Mouse (Mus musculus) stomach, embryonic 16.5 days (tissue): ENCODE measurements around the gene Klhl36. TPM values are rescaled to one million over a fixed set of nuclear protein-coding genes. Genes with fewer than 3 reads are reported as not detected.

Experiments
- ATAC-seq: fragments of 200-750 bp; cut with Nextera tagmentation; 2 replicates; pipeline ENCODE4 v1.8.0; 2017; ENCODE audit warnings: moderate number of reproducible peaks, moderate TSS enrichment; ENCODE audit not compliant: insufficient read depth, low FRiP score
- H3K27ac ChIP-seq: fragments of 300-500 bp; sonication (generic); 2 replicates; pipeline ENCODE4 v1.5.1; 2014; ENCODE audit warnings: low read length
- H3K27me3 ChIP-seq: fragments of 300-500 bp; sonication (generic); 2 replicates; pipeline ENCODE4 v1.6.1; 2014; ENCODE audit warnings: low read length, control low read depth, mixed read lengths; ENCODE audit not compliant: control insufficient read depth, insufficient read depth
- H3K36me3 ChIP-seq: fragments of 300-500 bp; sonication (generic); 2 replicates; pipeline ENCODE4 v1.6.1; 2014; ENCODE audit warnings: low read length; ENCODE audit not compliant: control insufficient read depth, insufficient read depth
- H3K4me1 ChIP-seq: fragments of 300-500 bp; sonication (generic); 2 replicates; pipeline ENCODE4 v1.6.1; 2014; ENCODE audit warnings: low read length, control low read depth, mixed read lengths; ENCODE audit not compliant: control insufficient read depth, insufficient read depth
- H3K4me2 ChIP-seq: fragments of 300-500 bp; sonication (generic); 2 replicates; pipeline ENCODE4 v1.6.1; 2014; ENCODE audit warnings: low read depth, low read length, mixed read lengths
- H3K4me3 ChIP-seq: fragments of 300-500 bp; sonication (generic); replicated peaks from 2 replicates; pipeline ENCODE4 v1.5.1; 2014; ENCODE audit warnings: mild to moderate bottlenecking, low read length
- H3K9ac ChIP-seq: fragments of 300-500 bp; sonication (generic); 2 replicates; pipeline ENCODE4 v1.6.1; 2014; ENCODE audit warnings: low read length
- H3K9me3 ChIP-seq: fragments of 300-500 bp; sonication (generic); replicated peaks from 2 replicates; pipeline ENCODE4 v1.6.1; 2016; ENCODE audit warnings: low read length, control low read depth; ENCODE audit not compliant: control insufficient read depth
- WGBS: fragments of 180-500 bp; shearing (Covaris S2); extraction: QIAGEN DNeasy Blood & Tissue Kit; methylation state at CpG from one replicate; pipeline ENCODE4 v1.1.7; 2014; 5-methylcytosine and 5-hydroxymethylcytosine counted together
- polyA plus RNA-seq: library from polyadenylated mRNA; unstranded; fragments of >200 nt; fragmentation: Nextera tagmentation; extraction: Ambion mirVana; gene quantifications from 2 replicates; pipeline ENCODE4 v1.2.1, GENCODE M21; 2015

Gene Klhl36
- polyA plus RNA-seq, 1 experiment from 2014 or later = 10.7 TPM

DNA sequence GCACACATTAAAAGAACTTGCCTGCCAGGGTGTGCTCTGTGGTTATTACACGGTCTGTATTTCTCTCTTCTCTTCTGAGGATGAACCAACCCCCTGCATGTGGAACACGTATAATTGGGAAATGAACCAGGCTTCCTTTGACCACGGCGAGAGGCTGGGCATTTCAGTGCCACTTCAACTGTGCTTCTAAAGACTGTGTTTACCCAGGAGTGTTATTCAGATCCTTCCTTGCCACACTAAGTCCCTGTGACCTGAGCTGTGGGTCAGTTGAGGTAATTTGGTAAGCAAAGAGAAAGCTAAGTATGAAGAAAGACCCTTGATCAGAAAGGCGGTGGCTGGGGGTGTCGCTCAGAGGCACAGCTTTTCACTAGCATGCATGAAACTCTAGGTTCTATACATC, 19.2 kb downstream of the Klhl36 start:
- no peak overlapping the region for H3K27ac ChIP-seq
- ATAC-seq = no peak
- WGBS = 73% methylated on average over 6 of the region's 6 CpGs

GRCm38 (mm10) chr8:119881917-119882316, 19.9 kb downstream of the Klhl36 start:
- Histone ChIP-seq H3K4me3 (no peak overlapping the region), H3K4me2 (no peak overlapping the region), H3K4me1 (peaks cover 8% of the 10 kb centered on the region; the same call in 1 of the 2 replicates), H3K36me3 (no peaks in the 10 kb centered on the region), H3K9me3 (no peaks in the 10 kb centered on the region), H3K27me3 (no peaks in the 10 kb centered on the region), H3K27ac (no peak overlapping the region), H3K9ac (no peak overlapping the region)
- no peak for ATAC-seq
- WGBS = 75% methylated on average over 8 of the region's 8 CpGs

More for the DNA sequence above, 19.2 kb downstream of the Klhl36 start:
- Histone ChIP-seq H3K4me2 (no peak overlapping the region), H3K9me3 (no peaks in the 10 kb centered on the region), H3K4me3 (no peak overlapping the region), H3K9ac (no peak overlapping the region), H3K27me3 (no peaks in the 10 kb centered on the region), H3K4me1 (peaks cover 8% of the 10 kb centered on the region; the same call in 1 of the 2 replicates), H3K36me3 (no peaks in the 10 kb centered on the region)

- H3K36me3 ChIP-seq = no peaks in the 10 kb centered on the region
- H3K27me3 ChIP-seq = no peaks in the 10 kb centered on the region
- no peak overlapping the region for H3K9ac ChIP-seq
- no peaks in the 10 kb centered on the region for H3K9me3 ChIP-seq
- H3K4me3 ChIP-seq = no peak overlapping the region
- no peak for ATAC-seq
- 86% methylated on average over 7 of the region's 7 CpGs for WGBS
- H3K4me1 ChIP-seq = peaks cover 8% of the 10 kb centered on the region; the same call in 1 of the 2 replicates
- no peak overlapping the region for H3K27ac ChIP-seq
- H3K4me2 ChIP-seq = no peak overlapping the region
Measured at GRCm38 (mm10) chr8:119883281-119883680, 21.2 kb downstream of the Klhl36 start.

- no peaks in the 10 kb centered on the region for H3K27me3 ChIP-seq
- no peak overlapping the region for H3K27ac ChIP-seq
- H3K4me2 ChIP-seq = no peak overlapping the region
- no peaks in the 10 kb centered on the region for H3K36me3 ChIP-seq
- H3K4me1 ChIP-seq = peaks cover 8% of the 10 kb centered on the region; the same call in 1 of the 2 replicates
- no peaks in the 10 kb centered on the region for H3K9me3 ChIP-seq
- H3K4me3 ChIP-seq = no peak overlapping the region
- ATAC-seq = peak; percentile 90
- WGBS = 22% methylated on average over 3 of the region's 3 CpGs
- 0 out of 2 replicates have a peak overlapping the region, but pooled peaks have one; percentile 9 for H3K9ac ChIP-seq
Measured at GRCm38 (mm10) chr8:119885612-119886011, 23.5 kb downstream of the Klhl36 start.

GRCm38 (mm10) chr8:119887130-119887529, 25.1 kb downstream of the Klhl36 start:
- Histone ChIP-seq H3K9me3 (no peaks in the 10 kb centered on the region), H3K4me3 (no peak overlapping the region), H3K9ac (no peak overlapping the region), H3K4me2 (no peak overlapping the region), H3K27me3 (no peaks in the 10 kb centered on the region), H3K4me1 (peaks cover 8% of the 10 kb centered on the region; the same call in 1 of the 2 replicates), H3K27ac (no peak overlapping the region), H3K36me3 (no peaks in the 10 kb centered on the region)
- no peak for ATAC-seq
- WGBS = 93% methylated on average over 3 of the region's 3 CpGs

- Histone ChIP-seq H3K27ac (no peak overlapping the region), H3K9ac (no peak overlapping the region), H3K9me3 (no peaks in the 10 kb centered on the region), H3K4me3 (no peak overlapping the region), H3K4me1 (peaks cover 8% of the 10 kb centered on the region; the same call in 1 of the 2 replicates), H3K27me3 (no peaks in the 10 kb centered on the region), H3K4me2 (no peak overlapping the region), H3K36me3 (no peaks in the 10 kb centered on the region)
- ATAC-seq = no peak
- 74% methylated on average over 4 of the region's 4 CpGs for WGBS
Measured at GRCm38 (mm10) chr8:119888012-119888411, 25.9 kb downstream of the Klhl36 start.

DNA sequence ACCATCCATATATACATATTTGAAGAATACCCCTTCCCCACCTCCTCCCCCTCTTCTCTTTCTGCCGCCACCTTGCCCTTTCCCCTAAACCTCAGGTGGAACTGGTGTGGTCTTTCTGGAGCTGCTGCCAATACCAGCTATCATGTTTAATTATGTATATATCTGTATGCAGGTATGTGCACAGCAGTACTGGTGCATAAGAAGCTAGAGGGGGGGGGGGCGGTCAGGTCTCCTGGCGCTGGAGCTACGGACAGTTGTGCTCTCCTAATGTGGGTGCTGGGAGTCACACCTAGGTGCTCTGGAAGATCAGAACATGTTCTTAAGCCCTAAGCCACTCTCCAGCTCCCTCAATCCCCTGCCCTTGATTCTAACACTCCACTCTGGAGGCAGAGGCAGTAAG, 35.0 kb downstream of the Klhl36 start:
- no peaks in the 10 kb centered on the region for H3K27me3 ChIP-seq
- H3K27ac ChIP-seq = peak overlapping the region; percentile 15; the same call in 1 of the 2 replicates
- H3K4me2 ChIP-seq = no peak overlapping the region
- H3K36me3 ChIP-seq = no peaks in the 10 kb centered on the region
- H3K4me1 ChIP-seq = 0 out of 2 replicates have a peak, but pooled peaks cover 4% of the 10 kb centered on the region
- H3K9me3 ChIP-seq = no peaks in the 10 kb centered on the region
- 64% methylated on average over 4 of the region's 4 CpGs for WGBS
- no peak for ATAC-seq
- H3K9ac ChIP-seq = no peak overlapping the region
- H3K4me3 ChIP-seq = no peak overlapping the region

- Histone ChIP-seq H3K36me3 (no peaks in the 10 kb centered on the region), H3K27ac (no peak overlapping the region), H3K27me3 (no peaks in the 10 kb centered on the region), H3K4me3 (no peak overlapping the region), H3K9ac (no peak overlapping the region), H3K9me3 (no peaks in the 10 kb centered on the region), H3K4me2 (no peak overlapping the region), H3K4me1 (0 out of 2 replicates have a peak, but pooled peaks cover 4% of the 10 kb centered on the region)
- ATAC-seq = peak; percentile 37; the same call in 1 of the 2 replicates
- 23% methylated on average over 13 of the region's 13 CpGs for WGBS
Measured at GRCm38 (mm10) chr8:119897933-119898332, 35.9 kb downstream of the Klhl36 start.

DNA sequence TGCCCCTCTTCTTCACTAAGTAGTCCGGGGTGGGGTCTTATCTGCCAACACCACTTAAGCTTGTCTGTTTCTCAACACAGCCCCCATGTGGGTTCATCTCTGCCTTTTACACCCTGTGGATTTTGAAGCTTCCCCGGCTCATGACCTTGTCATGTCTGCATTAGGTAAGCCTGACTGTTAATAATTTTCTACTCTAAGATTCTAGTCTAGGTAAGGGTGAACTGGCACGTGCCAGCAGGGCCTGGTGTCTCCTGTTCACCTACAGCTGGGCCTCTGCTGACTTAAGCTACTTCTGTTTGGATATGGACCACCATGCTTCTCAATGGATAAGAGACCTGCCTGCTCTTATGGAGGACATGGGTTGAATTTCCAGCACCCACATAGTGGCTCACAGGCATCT, 39.3 kb downstream of the Klhl36 start:
- WGBS = 65% methylated on average over 3 of the region's 3 CpGs

More for the DNA sequence above, 39.3 kb downstream of the Klhl36 start:
- no peak overlapping the region for H3K4me3 ChIP-seq
- no peak for ATAC-seq
- H3K9me3 ChIP-seq = no peaks in the 10 kb centered on the region
- H3K9ac ChIP-seq = no peak overlapping the region
- H3K4me1 ChIP-seq = 0 out of 2 replicates have a peak, but pooled peaks cover 4% of the 10 kb centered on the region
- H3K4me2 ChIP-seq = no peak overlapping the region
- no peak overlapping the region for H3K27ac ChIP-seq
- H3K27me3 ChIP-seq = no peaks in the 10 kb centered on the region
- H3K36me3 ChIP-seq = no peaks in the 10 kb centered on the region
